Mouse (Mus musculus) intestine, embryonic 14.5 days (tissue): ENCODE data around the gene Egfl7. TPM values are rescaled to one million over a fixed set of nuclear protein-coding genes. Genes with fewer than 3 reads are reported as not detected.

ENCODE experiments used
- ATAC-seq: fragments of 200-750 bp; cut with Nextera tagmentation; replicated peaks from 2 replicates; pipeline ENCODE4 v1.8.0; 2017; ENCODE audit warnings: low read depth, moderate number of reproducible peaks, moderate TSS enrichment, moderate library complexity; ENCODE audit not compliant: low FRiP score, low TSS enrichment
- DNase-seq: peaks from one replicate; pipeline ENCODE4 v3.0.0-alpha.2; 2018; ENCODE audit warnings: low spot score
- H3K27ac ChIP-seq: fragments of 300-500 bp; sonication (generic); 2 replicates; pipeline ENCODE4 v1.5.1; 2014; ENCODE audit warnings: low read depth, mild to moderate bottlenecking, control low read depth
- H3K27me3 ChIP-seq: fragments of 300-500 bp; sonication (generic); replicated peaks from 2 replicates; pipeline ENCODE4 v1.6.1; 2014; ENCODE audit warnings: low read length, control low read depth; ENCODE audit not compliant: control insufficient read depth, insufficient read depth
- H3K36me3 ChIP-seq: fragments of 300-500 bp; sonication (generic); 2 replicates; pipeline ENCODE4 v1.6.1; 2014; ENCODE audit warnings: low read length, control low read depth; ENCODE audit not compliant: control insufficient read depth, insufficient read depth
- H3K4me1 ChIP-seq: fragments of 300-500 bp; sonication (generic); replicated peaks from 2 replicates; pipeline ENCODE4 v1.6.1; 2014; ENCODE audit warnings: low read length, control low read depth, mixed read lengths; ENCODE audit not compliant: control insufficient read depth, insufficient read depth
- H3K4me2 ChIP-seq: fragments of 300-500 bp; sonication (generic); 2 replicates; pipeline ENCODE4 v1.6.1; 2014; ENCODE audit warnings: low read length
- H3K4me3 ChIP-seq: fragments of 300-500 bp; sonication (generic); 2 replicates; pipeline ENCODE4 v1.5.1; 2014; ENCODE audit warnings: low read depth, low read length, control low read depth, mixed read lengths
- H3K9ac ChIP-seq: fragments of 300-500 bp; sonication (generic); 2 replicates; pipeline ENCODE4 v1.6.1; 2014; ENCODE audit warnings: mild to moderate bottlenecking, low read length
- H3K9me3 ChIP-seq: fragments of 300-500 bp; sonication (generic); 2 replicates; pipeline ENCODE4 v1.6.1; 2016; ENCODE audit warnings: low read length, control low read depth; ENCODE audit not compliant: control insufficient read depth
- WGBS: fragments of 180-500 bp; shearing (Covaris S2); extraction: QIAGEN DNeasy Blood & Tissue Kit; methylation state at CpG from one replicate; pipeline ENCODE4 v1.1.7; 2014; 5-methylcytosine and 5-hydroxymethylcytosine counted together
- polyA plus RNA-seq: library from polyadenylated mRNA; unstranded; fragments of >200 nt; fragmentation: Nextera tagmentation; extraction: Ambion mirVana; gene quantifications from 2 replicates; pipeline ENCODE4 v1.2.1, GENCODE M21; 2014

Gene Egfl7
- polyA plus RNA-seq, 1 experiment from 2014 or later, result 135 TPM

GRCm38 (mm10) chr2:26627921-26628739 lies 48.3 kb downstream of the Egfl7 start, which contains the start of gene Fam69b:
Gene Fam69b, plus strand, starts transcription at chr2:26628457.
- Histone ChIP-seq H3K9me3 (no peaks in the 10 kb centered on the region), H3K36me3 (no peaks in the 10 kb centered on the region), H3K27me3 (no peaks in the 10 kb centered on the region), H3K27ac (peak within 1 kb of the TSS; percentile 67), H3K9ac (peak within 1 kb of the TSS; percentile 91), H3K4me3 (peak within 1 kb of the TSS; percentile 69), H3K4me1 (peaks cover 21% of the 10 kb centered on the region), H3K4me2 (peak within 1 kb of the TSS; percentile 98)
- WGBS, result under 1% methylated on average over 69 of the region's 70 CpGs
- ATAC-seq, result peak; percentile 60
- DNase-seq, result peak; percentile 84

- Histone ChIP-seq H3K4me3 (peak overlapping the region; percentile 69), H3K9ac (peak overlapping the region; percentile 91), H3K4me2 (peak overlapping the region; percentile 98), H3K27ac (peak overlapping the region; percentile 67), H3K4me1 (peaks cover 21% of the 10 kb centered on the region), H3K36me3 (no peaks in the 10 kb centered on the region), H3K27me3 (no peaks in the 10 kb centered on the region), H3K9me3 (no peaks in the 10 kb centered on the region)
- ATAC-seq (peak; percentile 21; the same call in 1 of the 2 replicates), DNase-seq (no peak)
- 15% methylated on average over 5 of the region's 5 CpGs for WGBS
Measured at GRCm38 (mm10) chr2:26628792-26629437, 49.1 kb downstream of the Egfl7 start.

GRCm38 (mm10) chr2:26632541-26633395 lies 53.0 kb downstream of the Egfl7 start:
- Histone ChIP-seq H3K36me3 (peaks cover 38% of the 10 kb centered on the region), H3K9ac (no peak overlapping the region), H3K27me3 (no peaks in the 10 kb centered on the region), H3K4me3 (no peak overlapping the region), H3K4me2 (no peak overlapping the region), H3K4me1 (peaks cover 24% of the 10 kb centered on the region), H3K27ac (no peak overlapping the region), H3K9me3 (no peaks in the 10 kb centered on the region)
- DNase-seq, result no peak
- 84% methylated on average over 16 of the region's 16 CpGs for WGBS
- no peak for ATAC-seq

GRCm38 (mm10) chr2:26633953-26634530 lies 54.2 kb downstream of the Egfl7 start:
- Histone ChIP-seq H3K27me3 (no peaks in the 10 kb centered on the region), H3K9ac (no peak overlapping the region), H3K27ac (no peak overlapping the region), H3K36me3 (peaks cover 50% of the 10 kb centered on the region), H3K4me2 (no peak overlapping the region), H3K9me3 (no peaks in the 10 kb centered on the region), H3K4me1 (peaks cover 34% of the 10 kb centered on the region), H3K4me3 (no peak overlapping the region)
- no peak for ATAC-seq
- 71% methylated on average over 4 of the region's 4 CpGs for WGBS
- DNase-seq, result no peak

- Histone ChIP-seq H3K36me3 (peaks cover 50% of the 10 kb centered on the region), H3K4me1 (peaks cover 29% of the 10 kb centered on the region), H3K4me3 (no peak overlapping the region), H3K27ac (no peak overlapping the region), H3K9ac (no peak overlapping the region), H3K9me3 (no peaks in the 10 kb centered on the region), H3K27me3 (no peaks in the 10 kb centered on the region), H3K4me2 (no peak overlapping the region)
- DNase-seq, result no peak
- 59% methylated on average over 12 of the region's 12 CpGs for WGBS
- ATAC-seq, result no peak
Measured at GRCm38 (mm10) chr2:26634629-26635488, 55.0 kb downstream of the Egfl7 start.

- Histone ChIP-seq H3K4me3 (no peak overlapping the region), H3K4me1 (peaks cover 24% of the 10 kb centered on the region), H3K36me3 (peaks cover 50% of the 10 kb centered on the region), H3K4me2 (no peak overlapping the region), H3K27ac (no peak overlapping the region), H3K9me3 (no peaks in the 10 kb centered on the region), H3K27me3 (no peaks in the 10 kb centered on the region), H3K9ac (no peak overlapping the region)
- ATAC-seq (no peak), DNase-seq (no peak)
- 72% methylated on average over 21 of the region's 21 CpGs for WGBS
Measured at GRCm38 (mm10) chr2:26635489-26636324, 55.9 kb downstream of the Egfl7 start.

GRCm38 (mm10) chr2:26636325-26636635 lies 56.5 kb downstream of the Egfl7 start:
- Histone ChIP-seq H3K9me3 (no peaks in the 10 kb centered on the region), H3K4me3 (no peak overlapping the region), H3K4me1 (peaks cover 23% of the 10 kb centered on the region), H3K4me2 (no peak overlapping the region), H3K27ac (no peak overlapping the region), H3K36me3 (peaks cover 50% of the 10 kb centered on the region), H3K9ac (no peak overlapping the region), H3K27me3 (no peaks in the 10 kb centered on the region)
- no peak for DNase-seq
- WGBS, result 47% methylated on average over 2 of the region's 2 CpGs
- no peak for ATAC-seq
